Mouse (Mus musculus) E14TG2a.4 (cell line): ENCODE results near the gene Prrc2b.

Experiments used
- H3K27me3 ChIP-seq: 2 replicates; pipeline ENCODE4 v1.6.1; 2014; ENCODE audit warnings: low read length, control low read depth; ENCODE audit not compliant: insufficient read depth
- H3K36me3 ChIP-seq: 2 replicates; pipeline ENCODE4 v1.6.1; 2014; ENCODE audit warnings: low read length, control low read depth; ENCODE audit not compliant: insufficient read depth
- H3K4me1 ChIP-seq: replicated peaks from 2 replicates; pipeline ENCODE4 v1.6.1; 2014; ENCODE audit warnings: low read depth, low read length, control low read depth
- H3K4me3 ChIP-seq: replicated peaks from 2 replicates; pipeline ENCODE4 v1.5.1; 2014; ENCODE audit warnings: mild to moderate bottlenecking, low read length
- H3K9me3 ChIP-seq: 2 replicates; pipeline ENCODE4 v1.6.1; 2014; ENCODE audit warnings: low read length, control low read depth
- CTCF ChIP-seq: conservative IDR thresholded peaks from 2 replicates; pipeline ENCODE4 v1.5.1; 2014; ENCODE audit warnings: low read length
- NANOG ChIP-seq: IDR thresholded peaks from 2 replicates; pipeline ENCODE4 v1.6.1; 2014; ENCODE audit warnings: borderline replicate concordance, low read length, mixed read lengths
- POU5F1 ChIP-seq: IDR thresholded peaks from 2 replicates; pipeline ENCODE4 v1.6.1; 2014; ENCODE audit warnings: low read length, borderline replicate concordance

Gene Prrc2b

DNA sequence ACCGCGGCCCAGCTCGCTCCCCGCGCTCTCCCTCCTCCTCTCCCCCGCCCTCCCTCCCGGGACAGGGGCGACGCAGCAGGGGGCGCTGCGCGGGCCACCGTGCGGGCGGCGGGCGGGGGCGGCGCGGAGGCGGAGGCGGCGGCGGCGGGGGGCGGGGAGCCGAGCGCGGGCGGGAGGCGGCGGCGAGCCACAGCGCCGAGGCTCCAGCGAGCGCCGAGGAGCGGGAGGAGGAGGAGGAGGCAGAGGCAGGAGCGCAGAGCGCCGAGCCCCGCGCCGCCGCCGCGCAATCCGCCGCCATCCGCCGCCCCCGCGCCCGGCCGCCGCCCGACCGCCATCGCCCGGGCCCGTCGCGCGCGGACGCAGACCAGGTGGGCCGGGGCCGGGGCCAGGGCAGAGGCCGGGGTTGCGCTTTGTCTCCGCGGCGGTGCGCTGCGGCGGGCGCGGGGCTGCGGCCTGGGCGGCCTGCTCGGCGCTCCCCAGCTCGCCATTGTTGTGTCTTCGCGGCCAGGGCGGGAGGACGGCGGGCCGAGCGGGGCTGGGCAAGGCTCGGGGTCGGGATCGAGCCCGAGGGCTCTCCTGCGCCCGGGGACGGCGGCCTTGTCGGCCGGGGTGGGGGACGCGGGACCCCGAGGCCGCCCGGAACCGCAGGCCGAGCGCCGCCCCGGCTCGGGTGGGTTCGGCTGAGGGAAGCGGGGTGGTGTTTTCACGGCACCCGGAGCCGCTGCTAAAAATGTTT is at the start of gene Prrc2b:
Gene Prrc2b (plus strand): TSS at position 159 of the 736 bp plus-strand sequence.
- TF ChIP-seq CTCF = no peak
- no peak for TF ChIP-seq POU5F1
- TF ChIP-seq NANOG = no peak
- Histone ChIP-seq H3K4me3 (peak within 1 kb of the TSS; percentile 82), H3K36me3 (peaks cover 10% of the 10 kb centered on the region; the same call in 1 of the 2 replicates), H3K27me3 (no peaks in the 10 kb centered on the region), H3K4me1 (peaks cover 80% of the 10 kb centered on the region), H3K9me3 (no peaks in the 10 kb centered on the region)

DNA sequence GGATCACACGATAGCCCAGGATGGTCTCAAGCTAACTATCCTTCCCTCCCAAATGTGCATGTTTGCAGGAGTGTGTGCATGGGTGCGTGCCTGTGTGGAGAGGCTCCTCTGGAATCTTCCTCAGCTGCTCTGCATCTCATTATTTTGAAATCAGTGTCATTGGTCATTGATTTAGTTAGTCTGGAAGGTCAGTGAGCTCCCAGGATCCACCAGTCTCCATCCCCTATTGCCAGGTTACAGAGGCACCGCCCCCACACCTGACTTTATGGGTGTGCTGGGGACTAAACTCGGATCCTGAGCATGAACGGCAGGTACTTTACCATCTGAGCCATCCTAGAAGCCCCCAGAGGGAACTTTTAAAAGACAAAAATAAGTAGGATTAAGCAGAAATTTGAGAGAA is 47.9 kb upstream of the Prrc2b start:
- Histone ChIP-seq H3K4me3 (peak overlapping the region; percentile 59), H3K9me3 (peaks cover 7% of the 10 kb centered on the region), H3K4me1 (peaks cover 39% of the 10 kb centered on the region), H3K36me3 (no peaks in the 10 kb centered on the region), H3K27me3 (peaks cover 2% of the 10 kb centered on the region; the same call in 1 of the 2 replicates)
- TF ChIP-seq CTCF (no peak), NANOG (no peak), POU5F1 (no peak)

DNA sequence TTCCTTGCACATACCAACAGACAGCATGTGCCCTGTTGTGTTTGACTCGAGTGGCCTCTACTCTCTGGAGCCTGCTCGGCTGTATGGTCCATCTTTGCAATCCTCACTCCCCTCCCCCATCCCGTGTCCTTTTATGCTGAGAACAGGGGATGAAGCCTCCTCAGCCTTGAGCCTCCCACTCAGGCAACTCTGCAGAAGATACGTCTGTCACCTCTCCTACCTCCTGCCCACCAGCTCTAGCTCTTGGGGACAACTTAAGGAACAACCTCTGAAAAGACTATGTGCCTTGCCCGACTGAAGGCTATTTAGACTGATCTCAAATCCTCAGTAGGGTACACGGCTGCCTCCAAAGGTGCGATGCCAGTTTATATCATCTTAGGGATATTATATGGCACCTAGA is 47.3 kb upstream of the Prrc2b start:
- Histone ChIP-seq H3K9me3 (peaks cover 7% of the 10 kb centered on the region), H3K4me3 (peak overlapping the region; percentile 59), H3K4me1 (peaks cover 39% of the 10 kb centered on the region)

DNA sequence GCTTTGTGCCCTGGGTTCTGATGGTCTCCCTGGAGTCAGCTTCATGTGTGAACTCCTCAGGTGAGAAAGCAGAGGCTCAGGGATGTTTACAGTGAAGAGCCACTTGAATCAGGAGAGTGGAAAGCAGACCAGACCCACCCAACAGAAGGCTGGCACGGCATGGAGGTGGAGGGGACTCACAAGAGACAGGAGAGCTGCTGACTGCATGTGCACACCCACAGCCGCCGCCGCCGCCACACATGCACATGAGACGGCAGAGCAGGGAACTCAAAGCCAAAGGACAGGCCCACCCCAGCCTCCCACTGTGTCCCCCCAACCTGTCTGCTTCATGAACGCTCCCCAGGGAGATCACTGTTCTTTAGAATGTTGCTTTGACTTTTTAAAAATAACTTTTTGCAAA is 46.8 kb upstream of the Prrc2b start:
- Histone ChIP-seq H3K27me3 (peaks cover 2% of the 10 kb centered on the region; the same call in 1 of the 2 replicates), H3K36me3 (no peaks in the 10 kb centered on the region), H3K4me1 (peaks cover 39% of the 10 kb centered on the region), H3K4me3 (no peak overlapping the region; the same call in 1 of the 2 replicates), H3K9me3 (peaks cover 7% of the 10 kb centered on the region)
- TF ChIP-seq POU5F1 = no peak
- no peak for TF ChIP-seq CTCF
- no peak for TF ChIP-seq NANOG

More for the DNA sequence above, 47.3 kb upstream of the Prrc2b start:
- no peaks in the 10 kb centered on the region for H3K36me3 ChIP-seq
- TF ChIP-seq CTCF (no peak), NANOG (no peak), POU5F1 (no peak)
- H3K27me3 ChIP-seq = peaks cover 2% of the 10 kb centered on the region; the same call in 1 of the 2 replicates

GRCm38 (mm10) chr2:32105117-32105913 is 45.6 kb upstream of the Prrc2b start:
- Histone ChIP-seq H3K4me1 (peaks cover 47% of the 10 kb centered on the region), H3K27me3 (peaks cover 2% of the 10 kb centered on the region; the same call in 1 of the 2 replicates), H3K4me3 (no peak overlapping the region), H3K9me3 (peaks cover 7% of the 10 kb centered on the region), H3K36me3 (no peaks in the 10 kb centered on the region)
- TF ChIP-seq CTCF = no peak
- no peak for TF ChIP-seq NANOG

- Histone ChIP-seq H3K36me3 (no peaks in the 10 kb centered on the region), H3K27me3 (peaks cover 2% of the 10 kb centered on the region; the same call in 1 of the 2 replicates), H3K4me3 (no peak overlapping the region), H3K4me1 (peaks cover 47% of the 10 kb centered on the region), H3K9me3 (peaks cover 1% of the 10 kb centered on the region; the same call in 1 of the 2 replicates)
- no peak for TF ChIP-seq NANOG
- TF ChIP-seq POU5F1 = no peak
- no peak for TF ChIP-seq CTCF
Measured at GRCm38 (mm10) chr2:32105930-32106329, 45.0 kb upstream of the Prrc2b start.

- Histone ChIP-seq H3K9me3 (peaks cover 24% of the 10 kb centered on the region), H3K27me3 (peaks cover 2% of the 10 kb centered on the region; the same call in 1 of the 2 replicates), H3K4me1 (peaks cover 9% of the 10 kb centered on the region; the same call in 1 of the 2 replicates), H3K36me3 (no peaks in the 10 kb centered on the region), H3K4me3 (no peak overlapping the region)
- TF ChIP-seq NANOG = no peak
- no peak for TF ChIP-seq CTCF
- TF ChIP-seq POU5F1 = no peak
Measured at GRCm38 (mm10) chr2:32111268-32111667, 39.6 kb upstream of the Prrc2b start.

DNA sequence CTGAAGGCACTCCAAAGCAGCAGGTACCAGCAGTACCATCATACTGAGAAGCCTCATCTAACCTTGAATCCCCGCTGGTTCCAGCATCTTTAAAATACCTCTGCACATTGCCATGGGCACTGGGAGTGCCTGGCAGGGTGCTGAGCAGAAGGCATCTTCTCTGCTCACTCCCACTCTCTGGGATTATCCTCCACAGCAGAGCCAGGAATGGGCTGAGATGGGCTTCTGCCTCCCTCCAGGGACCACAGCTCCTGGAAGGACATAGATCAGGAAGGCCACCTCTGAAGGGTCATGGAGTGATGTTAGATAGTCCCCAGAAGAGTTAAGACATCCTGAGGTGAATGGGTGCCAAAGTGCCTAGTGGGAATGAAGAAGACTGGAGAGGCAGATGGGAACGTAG is 38.3 kb upstream of the Prrc2b start:
- Histone ChIP-seq H3K27me3 (no peaks in the 10 kb centered on the region), H3K36me3 (no peaks in the 10 kb centered on the region), H3K9me3 (peaks cover 32% of the 10 kb centered on the region), H3K4me3 (no peak overlapping the region), H3K4me1 (peaks cover 9% of the 10 kb centered on the region; the same call in 1 of the 2 replicates)
- TF ChIP-seq NANOG (no peak), CTCF (no peak), POU5F1 (no peak)
